26 mouse cellular contexts compared by ENCODE assay signal in the genomic region with DNA sequence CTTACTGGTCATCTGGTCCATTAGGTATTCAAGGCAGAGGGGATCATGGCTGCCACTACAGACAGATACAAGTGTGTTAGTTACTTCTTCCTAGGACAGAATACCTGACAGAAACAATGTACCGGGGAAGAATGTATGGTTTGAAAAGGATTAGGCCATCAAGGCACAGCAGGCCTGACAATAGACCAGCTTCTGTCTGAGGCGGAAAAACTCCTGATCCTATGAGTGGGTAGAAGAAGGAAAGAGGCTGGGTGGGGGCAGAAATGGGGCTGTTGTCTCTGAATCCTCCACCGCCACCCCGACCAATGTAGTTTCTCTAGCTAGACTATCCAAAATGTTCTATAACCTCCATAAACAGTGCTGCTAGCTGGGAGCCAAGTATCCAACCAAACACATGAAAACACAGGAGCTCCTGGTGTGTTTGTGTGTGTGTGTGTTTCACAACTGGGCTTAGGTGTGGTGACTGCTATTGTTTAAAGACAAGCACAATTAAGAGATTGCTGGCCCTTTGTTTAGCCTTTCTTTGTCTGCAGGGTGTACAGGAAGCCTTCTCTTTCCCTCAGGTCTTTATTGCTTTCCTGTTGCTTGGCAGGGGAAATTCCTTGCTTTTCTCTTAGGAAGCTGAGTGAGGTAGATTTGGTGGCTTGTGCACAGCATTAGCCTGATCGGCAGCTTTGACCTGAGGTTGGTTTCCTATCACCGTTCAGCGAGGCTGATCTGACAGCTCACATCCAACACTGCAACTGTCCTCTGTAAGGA.
A peak's percentile ranks its signal among the peaks of the same experiment; 100 is the strongest.
DNase-seq lines count a peak whose midpoint lies in the region; ATAC-seq and TF ChIP-seq lines count a peak whose summit lies in the region.
"Had no signal": no experiment of that assay in that cellular context is flagged by ENCODE, and none has a peak within 500 bp of the region (broad histone marks: within the 10 kb centered on the region; RNA-seq: fewer than 3 reads in every experiment).

No protein-coding gene starts in this region.

- 73% methylated on average over 7 of the region's 7 CpGs for WGBS in kidney, adult 2 months
- 60% methylated on average over 7 of the region's 7 CpGs for WGBS in lung, embryonic 15.5 days
- 60% methylated on average over 7 of the region's 7 CpGs for WGBS in lung, postnatal 0 days
- 58% methylated on average over 7 of the region's 7 CpGs for WGBS in limb, embryonic 15.5 days

- no peaks in the 10 kb centered on the region for H3K4me1 ChIP-seq in kidney, adult 2 months (ENCODE audit: control insufficient read depth, insufficient read depth, low read length)
- peaks cover 20% of the 10 kb centered on the region for H3K4me1 ChIP-seq in lung, embryonic 15.5 days
- no peaks in the 10 kb centered on the region for H3K4me1 ChIP-seq in lung, postnatal 0 days (ENCODE audit: insufficient read depth, low read depth, low read length)
- peaks cover 29% of the 10 kb centered on the region for H3K4me1 ChIP-seq in limb, embryonic 15.5 days

- no peak overlapping the region for H3K27ac ChIP-seq in kidney, adult 2 months (ENCODE audit: insufficient read depth, low read depth, low read length)
- H3K27ac ChIP-seq in lung, embryonic 15.5 days, result peak overlapping the region; percentile 33; the same call in 1 of the 2 replicates
- H3K27ac ChIP-seq in lung, postnatal 0 days (ENCODE audit: low read length), result no peak overlapping the region
- 0 out of 2 replicates have a peak overlapping the region, but pooled peaks have one; percentile 1 for H3K27ac ChIP-seq in limb, embryonic 15.5 days
- H3K27ac ChIP-seq: forebrain, embryonic 13.5 days; hindbrain, embryonic 10.5 days; hindbrain, embryonic 15.5 days; liver, embryonic 14.5 days; stomach, postnatal 0 days had no signal

- no peaks in the 10 kb centered on the region for H3K27me3 ChIP-seq in kidney, adult 2 months (replicated peaks; ENCODE audit: control insufficient read depth, insufficient read depth, low read length)
- peaks cover 4% of the 10 kb centered on the region; the same call in 1 of the 2 replicates for H3K27me3 ChIP-seq in lung, embryonic 15.5 days
- H3K27me3 ChIP-seq in lung, postnatal 0 days (replicated peaks; ENCODE audit: insufficient read depth, low read length), result no peaks in the 10 kb centered on the region
- H3K27me3 ChIP-seq in limb, embryonic 15.5 days, result no peaks in the 10 kb centered on the region

- H3K4me2 ChIP-seq in lung, embryonic 15.5 days, result no peak overlapping the region
- no peak overlapping the region for H3K4me2 ChIP-seq in lung, postnatal 0 days (replicated peaks; ENCODE audit: low read depth, low read length)
- H3K4me2 ChIP-seq in limb, embryonic 15.5 days, result no peak overlapping the region
- H3K4me2 ChIP-seq: forebrain, embryonic 13.5 days; hindbrain, embryonic 15.5 days had no signal

- no peaks in the 10 kb centered on the region for H3K36me3 ChIP-seq in kidney, adult 2 months (ENCODE audit: control insufficient read depth, insufficient read depth, low read length)
- H3K36me3 ChIP-seq in lung, embryonic 15.5 days, result no peaks in the 10 kb centered on the region
- H3K36me3 ChIP-seq in lung, postnatal 0 days (ENCODE audit: insufficient read depth, low read length), result no peaks in the 10 kb centered on the region
- H3K36me3 ChIP-seq in limb, embryonic 15.5 days, result no peaks in the 10 kb centered on the region
- H3K36me3 ChIP-seq: hindbrain, embryonic 10.5 days; hindbrain, embryonic 15.5 days had no signal

- no peak for TF ChIP-seq POLR2A in kidney, adult 2 months (IDR thresholded peaks at IDR 0.05; ENCODE audit: low read depth, low read length)

- no peak overlapping the region for H3K4me3 ChIP-seq in kidney, adult 2 months (ENCODE audit: insufficient read depth, low read depth, low read length)
- no peak overlapping the region for H3K4me3 ChIP-seq in lung, embryonic 15.5 days
- no peak overlapping the region for H3K4me3 ChIP-seq in lung, postnatal 0 days (ENCODE audit: low read depth, low read length)
- H3K4me3 ChIP-seq in limb, embryonic 15.5 days, result no peak overlapping the region
- H3K4me3 ChIP-seq: forebrain, embryonic 13.5 days; hindbrain, embryonic 10.5 days; hindbrain, embryonic 15.5 days had no signal

- no peak for ATAC-seq in lung, embryonic 15.5 days (ENCODE audit: borderline replicate concordance, extremely low read depth, low FRiP score, low TSS enrichment)
- no peak for ATAC-seq in lung, postnatal 0 days
- no peak for ATAC-seq in limb, embryonic 15.5 days (ENCODE audit: insufficient number of reproducible peaks, low FRiP score, low TSS enrichment, low read depth)
- ATAC-seq in inflammation-experienced regulatory T-cells, adult 6 months, result no peak
- ATAC-seq: forebrain, embryonic 13.5 days; midbrain, embryonic 16.5 days had no signal

- TF ChIP-seq EP300 in lung, postnatal 0 days (IDR thresholded peaks at IDR 0.05), result no peak; the same call in 1 of the 2 replicates

- no peak for TF ChIP-seq CTCF in kidney, adult 2 months (conservative IDR thresholded peaks at IDR 0.05; ENCODE audit: insufficient read depth, insufficient read length, low read depth, low read length)
- TF ChIP-seq CTCF in lung, postnatal 0 days (IDR thresholded peaks at IDR 0.05), result no peak

- peak; percentile 10 for DNase-seq in kidney, adult 2 months
- no peak for DNase-seq in kidney, adult 18-20 months
- no peak for DNase-seq in lung, postnatal 0 days (ENCODE audit: low spot score)
- peak; percentile 98 for DNase-seq in R1 (ENCODE audit: low read depth, low spot score)
- no peak for DNase-seq in urinary bladder, adult 18-20 months (ENCODE audit: low spot score in 2 of 2)
- DNase-seq: adrenal gland, postnatal 10 days; cerebellum, adult 8-10 months; cerebellum, postnatal 25 days; gastrocnemius, postnatal 10 days; heart, postnatal 14 days; kidney, adult 8-10 months; layer of hippocampus, adult 9-11 months; lung, adult 2 months; right cerebral cortex, adult 18-20 months; spleen, adult 18-20 months; thymus, adult 18-20 months; thymus, postnatal 25 days had no signal

- H3K9me3 ChIP-seq in lung, embryonic 15.5 days, result no peaks in the 10 kb centered on the region
- no peaks in the 10 kb centered on the region for H3K9me3 ChIP-seq in lung, postnatal 0 days (ENCODE audit: low read length)
- no peaks in the 10 kb centered on the region for H3K9me3 ChIP-seq in limb, embryonic 15.5 days
- H3K9me3 ChIP-seq: forebrain, embryonic 13.5 days; hindbrain, embryonic 10.5 days; hindbrain, embryonic 15.5 days had no signal

- no peak overlapping the region for H3K9ac ChIP-seq in lung, embryonic 15.5 days
- no peak overlapping the region for H3K9ac ChIP-seq in lung, postnatal 0 days (replicated peaks; ENCODE audit: low read depth)
- H3K9ac ChIP-seq in limb, embryonic 15.5 days, result no peak overlapping the region
- H3K9ac ChIP-seq: forebrain, embryonic 13.5 days; hindbrain, embryonic 15.5 days; liver, embryonic 14.5 days had no signal

Comparison
In these comparisons a context has a peak if more than half of its experiments do, and no peak if none do; other contexts are left out.
1. DNase-seq: peak in kidney, adult 2 months (single experiment) and R1 (single experiment); none in kidney, adult 18-20 months (single experiment), lung, postnatal 0 days (single experiment) and urinary bladder, adult 18-20 months (0 of 2).
2. H3K27ac ChIP-seq: peak in lung, embryonic 15.5 days (single experiment) and limb, embryonic 15.5 days (single experiment); none in kidney, adult 2 months (single experiment) and lung, postnatal 0 days (single experiment).